Mouse (Mus musculus): ENCODE results near the gene Pcyox1. TPM values are rescaled to one million over a fixed set of nuclear protein-coding genes. Genes with fewer than 3 reads are reported as not detected.

Gene Pcyox1
- polyA plus RNA-seq, 1 experiment from 2014 or later, result 80.4 TPM

GRCm38 (mm10) chr6:86366125-86366852, 30.7 kb downstream of the Pcyox1 start:
- H3K36me3 ChIP-seq (replicated peaks; ENCODE audit: insufficient read depth, low read length), result peaks cover 7% of the 10 kb centered on the region; the same call in 1 of the 2 replicates
- peak; percentile 57 for DNase-seq

GRCm38 (mm10) chr6:86365371-86366124, 31.4 kb downstream of the Pcyox1 start, which contains the start of gene Fam136a:
Fam136a (plus strand) TSS chr6:86365646.
- DNase-seq, result peak; percentile 99
- Histone ChIP-seq H3K27me3 (ENCODE audit: insufficient read depth, low read length) (no peaks in the 10 kb centered on the region), H3K9ac (replicated peaks) (peak within 1 kb of the TSS; percentile 80), H3K9me3 (ENCODE audit: low read length) (no peaks in the 10 kb centered on the region), H3K36me3 (replicated peaks; ENCODE audit: insufficient read depth, low read length) (peaks cover 7% of the 10 kb centered on the region; the same call in 1 of the 2 replicates), H3K4me1 (ENCODE audit: insufficient read depth) (peaks cover 12% of the 10 kb centered on the region), H3K27ac (ENCODE audit: low read depth) (peak within 1 kb of the TSS; percentile 92), H3K4me2 (ENCODE audit: low read depth, low read length) (peak within 1 kb of the TSS; percentile 100), H3K4me3 (ENCODE audit: low read depth, low read length) (peak within 1 kb of the TSS; percentile 86)
- ATAC-seq, result peak; percentile 96
- 2% methylated on average over 74 of the region's 76 CpGs for WGBS (ENCODE audit: insufficient replicate concordance)
- TF ChIP-seq CTCF (IDR thresholded peaks at IDR 0.05; ENCODE audit: low read depth), result peak; percentile 98
- TF ChIP-seq EP300 (IDR thresholded peaks at IDR 0.05; ENCODE audit: low read depth), result no peak

More at GRCm38 (mm10) chr6:86366125-86366852, 30.7 kb downstream of the Pcyox1 start:
- no peaks in the 10 kb centered on the region for H3K9me3 ChIP-seq (ENCODE audit: low read length)
- H3K27ac ChIP-seq (ENCODE audit: low read depth), result peak overlapping the region; percentile 92
- peaks cover 16% of the 10 kb centered on the region for H3K4me1 ChIP-seq (ENCODE audit: insufficient read depth)
- no peak for TF ChIP-seq CTCF (IDR thresholded peaks at IDR 0.05; ENCODE audit: low read depth)
- no peak for TF ChIP-seq EP300 (IDR thresholded peaks at IDR 0.05; ENCODE audit: low read depth)
- H3K9ac ChIP-seq (replicated peaks), result peak overlapping the region; percentile 80
- WGBS (ENCODE audit: insufficient replicate concordance), result 34% methylated on average over 25 of the region's 25 CpGs
- H3K27me3 ChIP-seq (ENCODE audit: insufficient read depth, low read length), result no peaks in the 10 kb centered on the region
- ATAC-seq, result peak; percentile 48; the same call in 1 of the 2 replicates
- peak overlapping the region; percentile 100 for H3K4me2 ChIP-seq (ENCODE audit: low read depth, low read length)
- H3K4me3 ChIP-seq (ENCODE audit: low read depth, low read length), result peak overlapping the region; percentile 86

DNA sequence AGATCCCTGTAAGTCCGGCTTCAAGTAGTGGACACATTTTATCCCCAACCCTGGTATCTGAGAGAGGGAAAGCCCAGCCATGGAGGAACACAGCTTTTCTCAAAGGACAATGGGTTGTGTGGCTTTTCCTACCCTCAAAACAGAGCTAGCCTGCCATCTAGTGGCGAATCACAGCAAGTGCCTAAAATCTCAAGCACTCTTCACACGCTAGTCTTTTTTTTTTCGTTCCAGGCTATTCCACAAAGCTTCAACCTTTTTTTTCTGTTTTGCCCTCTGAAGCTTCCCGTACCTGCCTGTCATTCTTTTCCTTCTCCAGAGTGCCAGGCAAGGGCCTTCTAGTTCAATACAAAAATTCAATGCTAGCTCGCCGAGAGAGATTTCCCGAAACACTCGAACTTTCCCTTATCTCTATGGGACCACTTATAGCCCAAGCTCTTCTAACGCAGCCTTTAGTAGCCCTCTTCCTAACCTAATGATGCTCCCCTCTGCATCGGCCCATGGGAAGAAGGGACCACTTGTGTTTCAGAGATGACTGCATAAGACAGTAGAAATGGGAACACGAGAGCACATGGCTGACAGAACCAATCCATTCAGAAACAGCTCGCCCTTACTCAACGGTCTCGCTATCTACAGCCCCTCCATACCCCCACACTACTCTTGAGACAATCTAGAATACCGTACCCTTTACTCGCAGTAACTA, 32.4 kb downstream of the Pcyox1 start:
- peak overlapping the region; percentile 75 for H3K9ac ChIP-seq (replicated peaks)
- ATAC-seq (0 out of 2 replicates have a peak, but pooled peaks have one; percentile 7), DNase-seq (peak; percentile 77)
- no peaks in the 10 kb centered on the region for H3K27me3 ChIP-seq (ENCODE audit: insufficient read depth, low read length)
- H3K27ac ChIP-seq (ENCODE audit: low read depth), result peak overlapping the region; percentile 64
- H3K4me2 ChIP-seq (ENCODE audit: low read depth, low read length), result peak overlapping the region; percentile 100
- peak overlapping the region; percentile 86 for H3K4me3 ChIP-seq (ENCODE audit: low read depth, low read length)
- H3K4me1 ChIP-seq (ENCODE audit: insufficient read depth), result peaks cover 9% of the 10 kb centered on the region
- peaks cover 7% of the 10 kb centered on the region; the same call in 1 of the 2 replicates for H3K36me3 ChIP-seq (replicated peaks; ENCODE audit: insufficient read depth, low read length)
- under 1% methylated on average over 17 of the region's 17 CpGs for whole genome bisulfite sequencing (ENCODE audit: insufficient replicate concordance)
- TF ChIP-seq CTCF (IDR thresholded peaks at IDR 0.05; ENCODE audit: low read depth) (peak; percentile 97), EP300 (IDR thresholded peaks at IDR 0.05; ENCODE audit: low read depth) (no peak)
- no peaks in the 10 kb centered on the region for H3K9me3 ChIP-seq (ENCODE audit: low read length)

DNA sequence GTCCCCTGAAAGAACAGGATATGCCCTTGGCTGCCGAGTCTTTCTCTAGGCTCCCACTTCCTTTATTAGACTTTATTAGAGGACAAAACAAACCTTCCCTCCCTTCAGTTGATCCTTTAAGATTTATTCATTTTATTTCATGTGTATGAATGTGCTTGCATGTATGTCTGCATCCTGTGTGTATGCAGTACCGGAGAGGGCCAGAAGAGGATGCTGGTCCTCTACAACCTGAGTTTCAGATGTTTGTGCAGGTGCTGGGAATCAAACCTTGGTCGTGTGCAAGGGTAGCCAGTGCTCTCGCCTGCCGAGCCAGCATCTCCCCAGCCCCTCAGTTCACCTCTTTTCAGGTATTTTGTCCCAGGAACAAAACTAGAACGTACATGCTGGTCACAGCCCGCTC, 35.6 kb downstream of the Pcyox1 start:
- Histone ChIP-seq H3K36me3 (replicated peaks; ENCODE audit: insufficient read depth, low read length) (no peaks in the 10 kb centered on the region), H3K9me3 (ENCODE audit: low read length) (no peaks in the 10 kb centered on the region), H3K4me2 (ENCODE audit: low read depth, low read length) (no peak overlapping the region), H3K27me3 (ENCODE audit: insufficient read depth, low read length) (no peaks in the 10 kb centered on the region), H3K27ac (ENCODE audit: low read depth) (no peak overlapping the region), H3K9ac (replicated peaks) (no peak overlapping the region), H3K4me3 (ENCODE audit: low read depth, low read length) (no peak overlapping the region), H3K4me1 (ENCODE audit: insufficient read depth) (peaks cover 5% of the 10 kb centered on the region)
- ATAC-seq, result no peak
- TF ChIP-seq EP300 (IDR thresholded peaks at IDR 0.05; ENCODE audit: low read depth) (no peak), CTCF (IDR thresholded peaks at IDR 0.05; ENCODE audit: low read depth) (peak; percentile 42)
- DNase-seq, result no peak
- 82% methylated on average over 7 of the region's 7 CpGs for WGBS (ENCODE audit: insufficient replicate concordance)

DNA sequence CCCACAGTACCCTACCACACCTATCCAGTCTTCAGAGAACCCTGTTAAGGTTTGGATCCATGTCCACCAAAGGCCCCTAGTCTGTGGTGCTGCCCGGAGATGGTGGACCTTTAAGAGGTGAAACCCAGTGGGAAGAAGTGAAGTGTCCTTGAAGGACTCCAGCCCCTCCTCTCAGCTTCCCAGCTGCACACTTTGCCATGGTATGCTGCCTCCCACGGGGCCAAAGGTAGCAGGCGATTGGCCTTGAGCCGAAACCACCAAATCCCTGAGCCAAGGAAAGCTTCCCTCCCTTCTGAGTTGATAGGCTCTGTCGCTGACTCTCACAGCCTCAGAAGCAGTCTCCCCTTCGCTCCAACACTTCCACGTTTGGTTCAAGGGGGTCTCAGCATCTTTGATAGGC, 36.3 kb downstream of the Pcyox1 start:
- Histone ChIP-seq H3K27ac (ENCODE audit: low read depth) (no peak overlapping the region), H3K27me3 (ENCODE audit: insufficient read depth, low read length) (no peaks in the 10 kb centered on the region), H3K9me3 (ENCODE audit: low read length) (no peaks in the 10 kb centered on the region), H3K4me2 (ENCODE audit: low read depth, low read length) (no peak overlapping the region), H3K36me3 (replicated peaks; ENCODE audit: insufficient read depth, low read length) (no peaks in the 10 kb centered on the region), H3K4me3 (ENCODE audit: low read depth, low read length) (no peak overlapping the region), H3K9ac (replicated peaks) (no peak overlapping the region), H3K4me1 (ENCODE audit: insufficient read depth) (no peaks in the 10 kb centered on the region)
- TF ChIP-seq EP300 (IDR thresholded peaks at IDR 0.05; ENCODE audit: low read depth) (no peak), CTCF (IDR thresholded peaks at IDR 0.05; ENCODE audit: low read depth) (no peak)
- 72% methylated on average over 7 of the region's 7 CpGs for WGBS (ENCODE audit: insufficient replicate concordance)
- DNase-seq, result no peak
- no peak for ATAC-seq

Measured in liver, postnatal 0 days (tissue).